Mouse (Mus musculus): ENCODE measurements around the gene Gmpr2. TPM values are rescaled to one million over a fixed set of nuclear protein-coding genes. Genes with fewer than 3 reads are reported as not detected.
A peak's percentile ranks its signal among the peaks of the same experiment; 100 is the strongest.

The Gmpr2 gene
- polyA plus RNA-seq, 2 experiments: 51.1 to 53.1 TPM

DNA sequence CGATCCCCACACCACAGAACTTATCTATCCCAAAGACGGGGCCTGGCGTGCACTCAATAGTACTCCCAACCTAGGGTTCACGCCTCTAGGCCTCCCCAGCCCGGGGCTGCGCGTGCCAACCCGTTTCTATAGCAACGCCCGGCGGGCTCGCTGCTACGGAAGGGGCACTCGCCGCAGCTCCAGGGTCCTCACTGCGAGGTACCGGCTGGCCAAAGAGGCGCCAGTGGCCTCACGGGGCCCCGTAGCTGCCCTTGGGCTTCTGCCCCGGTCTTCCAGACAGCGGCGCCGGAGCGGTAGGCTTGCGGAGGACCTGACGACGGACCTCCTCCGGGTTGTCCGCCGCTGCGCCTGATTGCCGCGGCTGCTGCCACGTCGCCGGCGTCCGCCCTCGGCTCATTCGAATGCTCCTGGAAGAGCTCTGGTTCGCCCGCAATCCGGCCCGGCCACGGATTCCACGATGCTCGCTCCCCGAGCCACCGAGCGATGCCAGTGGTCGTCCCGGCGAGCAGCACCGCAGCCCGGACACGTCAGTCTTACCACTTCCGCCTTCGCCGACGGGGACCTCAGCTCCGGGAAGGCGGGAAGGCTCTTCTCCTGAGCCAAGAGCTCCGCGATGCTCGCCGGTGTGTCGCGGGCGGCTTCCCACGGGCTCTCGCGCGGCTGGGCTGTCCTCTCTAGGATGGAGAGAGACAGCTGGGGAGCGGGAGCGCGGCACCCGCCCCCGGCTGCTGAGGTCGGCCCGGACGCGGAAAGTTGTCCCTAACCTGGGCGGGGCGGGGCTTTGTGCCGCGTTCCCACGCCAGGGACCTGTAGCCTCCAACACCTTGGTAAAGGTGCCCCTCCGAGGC is 28.5 kb upstream of the Gmpr2 start, which contains the start of gene Tm9sf1:
Tm9sf1 (minus strand) TSS at position 747 of the 848 bp plus-strand sequence.
- H3K27ac ChIP-seq (replicated peaks; ENCODE audit: low read depth, low read length): peak within 1 kb of the TSS; percentile 97
- DNase-seq (ENCODE audit: low spot score): peak; percentile 77
- peaks cover 40% of the 10 kb centered on the region for H3K36me3 ChIP-seq (ENCODE audit: control insufficient read depth, insufficient read depth, low read length)
- under 1% methylated on average over 73 of the region's 89 CpGs for WGBS
- no peaks in the 10 kb centered on the region for H3K27me3 ChIP-seq (ENCODE audit: control insufficient read depth, insufficient read depth, low read length)
- H3K4me2 ChIP-seq (replicated peaks; ENCODE audit: low read depth, low read length, severe bottlenecking): peak within 1 kb of the TSS; percentile 81
- peaks cover 13% of the 10 kb centered on the region for H3K4me1 ChIP-seq (ENCODE audit: control insufficient read depth, insufficient read depth, low read length)
- H3K4me3 ChIP-seq (replicated peaks; ENCODE audit: low read length): peak within 1 kb of the TSS; percentile 77
- H3K9me3 ChIP-seq (ENCODE audit: control insufficient read depth, low read length): no peaks in the 10 kb centered on the region
- H3K9ac ChIP-seq (ENCODE audit: low read depth, low read length, severe bottlenecking): peak within 1 kb of the TSS; percentile 91
- peak; percentile 33; the same call in 1 of the 2 replicates for TF ChIP-seq POLR2A (IDR thresholded peaks at IDR 0.05; ENCODE audit: borderline replicate concordance, extremely low read depth, insufficient read depth, insufficient read length)
- ATAC-seq (ENCODE audit: low FRiP score, low read depth): peak; percentile 89

DNA sequence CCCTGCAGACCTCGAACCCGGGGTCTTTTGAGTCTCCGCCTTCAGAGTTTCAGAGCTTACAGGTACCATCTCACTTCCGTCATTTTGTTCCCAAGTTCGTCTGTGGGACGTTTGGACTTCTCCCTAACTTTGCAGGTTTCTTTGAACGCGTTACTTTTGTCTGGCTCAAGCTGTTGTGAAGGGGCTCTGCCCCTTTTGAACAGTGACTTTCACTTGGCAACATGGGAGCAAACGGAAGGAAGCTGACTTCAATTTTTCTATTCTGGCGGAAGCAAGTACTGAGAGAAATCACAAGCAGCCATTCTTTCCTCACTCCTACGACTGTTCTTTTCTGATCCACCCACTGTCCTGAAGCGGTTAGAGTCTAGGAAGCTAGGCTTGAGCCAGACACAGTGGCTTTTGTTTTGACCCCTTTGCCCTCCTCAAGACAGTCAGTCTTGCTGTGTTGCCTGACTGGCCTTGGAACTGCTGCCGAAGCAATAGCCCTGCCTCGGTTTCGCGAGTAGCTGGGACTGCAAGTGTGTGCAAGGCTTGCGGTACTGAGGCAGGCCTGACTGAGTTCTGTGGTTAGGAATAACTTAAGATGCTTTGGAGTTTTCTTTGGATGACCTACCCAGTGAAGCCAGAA is 27.4 kb upstream of the Gmpr2 start:
- no peak for TF ChIP-seq POLR2A (IDR thresholded peaks at IDR 0.05; ENCODE audit: borderline replicate concordance, extremely low read depth, insufficient read depth, insufficient read length)
- H3K4me2 ChIP-seq (replicated peaks; ENCODE audit: low read depth, low read length, severe bottlenecking): peak overlapping the region; percentile 81
- no peak overlapping the region for H3K27ac ChIP-seq (replicated peaks; ENCODE audit: low read depth, low read length)
- no peak for DNase-seq (ENCODE audit: low spot score)
- ATAC-seq (ENCODE audit: low FRiP score, low read depth): no peak
- H3K27me3 ChIP-seq (ENCODE audit: control insufficient read depth, insufficient read depth, low read length): no peaks in the 10 kb centered on the region
- peak overlapping the region; percentile 91 for H3K9ac ChIP-seq (ENCODE audit: low read depth, low read length, severe bottlenecking)
- no peaks in the 10 kb centered on the region for H3K9me3 ChIP-seq (ENCODE audit: control insufficient read depth, low read length)
- H3K4me1 ChIP-seq (ENCODE audit: control insufficient read depth, insufficient read depth, low read length): peaks cover 13% of the 10 kb centered on the region
- 33% methylated on average over 17 of the region's 17 CpGs for WGBS
- H3K36me3 ChIP-seq (ENCODE audit: control insufficient read depth, insufficient read depth, low read length): peaks cover 29% of the 10 kb centered on the region
- peak overlapping the region; percentile 77 for H3K4me3 ChIP-seq (replicated peaks; ENCODE audit: low read length)

DNA sequence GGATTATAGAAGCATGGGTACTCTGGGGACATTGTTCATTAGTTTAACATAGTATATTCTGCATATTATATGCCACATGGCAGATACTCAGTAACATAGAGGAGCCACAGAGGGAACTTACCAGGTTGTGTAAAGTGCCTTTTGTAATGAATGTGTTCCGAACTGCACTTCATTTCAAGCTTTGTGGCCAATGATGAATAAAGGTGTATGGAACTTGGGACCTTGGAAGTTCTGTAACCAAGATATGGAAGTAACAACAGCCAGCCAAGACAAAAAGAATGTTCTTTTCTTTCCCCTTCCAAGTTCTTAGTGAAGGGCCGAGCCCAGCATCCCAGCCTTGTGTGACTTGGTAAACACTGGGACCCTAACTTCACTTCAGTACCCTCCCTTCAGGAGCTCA is 21.9 kb upstream of the Gmpr2 start, which contains the start of gene Tssk4:
Tssk4 (plus strand) TSS at position 301 of the 400 bp plus-strand sequence.
- no peaks in the 10 kb centered on the region for H3K27me3 ChIP-seq (ENCODE audit: control insufficient read depth, insufficient read depth, low read length)
- H3K4me2 ChIP-seq (replicated peaks; ENCODE audit: low read depth, low read length, severe bottlenecking): no peak within 1 kb of the TSS
- H3K9ac ChIP-seq (ENCODE audit: low read depth, low read length, severe bottlenecking): no peak within 1 kb of the TSS
- no peak for ATAC-seq (ENCODE audit: low FRiP score, low read depth)
- no peak for TF ChIP-seq POLR2A (IDR thresholded peaks at IDR 0.05; ENCODE audit: borderline replicate concordance, extremely low read depth, insufficient read depth, insufficient read length)
- 100% methylated on average over 2 of the region's 2 CpGs for WGBS
- no peaks in the 10 kb centered on the region for H3K9me3 ChIP-seq (ENCODE audit: control insufficient read depth, low read length)
- no peak within 1 kb of the TSS for H3K27ac ChIP-seq (replicated peaks; ENCODE audit: low read depth, low read length)
- 0 out of 2 replicates have a peak, but pooled peaks cover under 1% of the 10 kb centered on the region for H3K4me1 ChIP-seq (ENCODE audit: control insufficient read depth, insufficient read depth, low read length)
- H3K36me3 ChIP-seq (ENCODE audit: control insufficient read depth, insufficient read depth, low read length): 0 out of 2 replicates have a peak, but pooled peaks cover 8% of the 10 kb centered on the region
- no peak within 1 kb of the TSS for H3K4me3 ChIP-seq (replicated peaks; ENCODE audit: low read length)
- no peak for DNase-seq (ENCODE audit: low spot score)

DNA sequence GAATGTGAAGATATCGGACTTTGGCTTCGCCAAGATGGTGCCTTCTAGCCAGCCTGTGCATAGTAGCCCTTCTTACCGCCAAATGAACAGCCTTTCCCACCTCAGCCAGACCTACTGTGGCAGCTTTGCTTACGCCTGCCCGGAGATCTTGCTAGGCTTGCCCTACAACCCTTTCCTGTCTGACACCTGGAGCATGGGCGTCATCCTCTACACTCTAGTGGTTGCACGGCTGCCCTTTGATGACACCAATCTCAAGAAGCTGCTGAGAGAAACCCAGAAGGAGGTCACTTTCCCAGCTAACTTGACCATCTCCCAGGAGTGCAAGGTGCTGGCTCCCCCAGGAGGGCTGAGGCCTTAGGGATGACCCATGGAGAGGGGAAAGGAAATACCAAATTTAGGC is 20.2 kb upstream of the Gmpr2 start:
- no peaks in the 10 kb centered on the region for H3K4me1 ChIP-seq (ENCODE audit: control insufficient read depth, insufficient read depth, low read length)
- H3K36me3 ChIP-seq (ENCODE audit: control insufficient read depth, insufficient read depth, low read length): 0 out of 2 replicates have a peak, but pooled peaks cover under 1% of the 10 kb centered on the region
- ATAC-seq (ENCODE audit: low FRiP score, low read depth) (no peak), DNase-seq (ENCODE audit: low spot score) (no peak)
- no peak overlapping the region for H3K9ac ChIP-seq (ENCODE audit: low read depth, low read length, severe bottlenecking)
- H3K4me3 ChIP-seq (replicated peaks; ENCODE audit: low read length): no peak overlapping the region
- 83% methylated on average over 7 of the region's 7 CpGs for WGBS
- no peaks in the 10 kb centered on the region for H3K9me3 ChIP-seq (ENCODE audit: control insufficient read depth, low read length)
- no peak for TF ChIP-seq POLR2A (IDR thresholded peaks at IDR 0.05; ENCODE audit: borderline replicate concordance, extremely low read depth, insufficient read depth, insufficient read length)
- H3K27ac ChIP-seq (replicated peaks; ENCODE audit: low read depth, low read length): no peak overlapping the region
- no peaks in the 10 kb centered on the region for H3K27me3 ChIP-seq (ENCODE audit: control insufficient read depth, insufficient read depth, low read length)
- no peak overlapping the region for H3K4me2 ChIP-seq (replicated peaks; ENCODE audit: low read depth, low read length, severe bottlenecking)

DNA sequence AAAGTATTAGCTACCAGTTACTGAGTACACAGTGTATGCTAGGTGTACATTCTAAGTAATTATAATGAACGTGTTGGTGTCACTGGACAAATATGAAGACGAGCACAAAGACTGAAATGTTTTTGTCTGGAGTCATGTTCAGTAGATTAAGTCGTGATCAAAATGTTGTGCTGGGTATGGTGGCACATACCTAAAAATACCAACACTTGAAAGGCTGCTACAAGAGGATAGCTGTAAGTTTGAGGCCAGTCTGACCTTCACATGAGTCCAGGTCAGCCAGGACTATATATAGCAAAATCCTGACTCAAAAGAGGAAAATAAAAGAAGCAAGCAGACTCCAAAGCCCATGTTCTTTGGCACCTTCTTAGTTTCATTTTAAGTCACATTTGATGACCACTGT is 14.8 kb upstream of the Gmpr2 start:
- peaks cover 22% of the 10 kb centered on the region for H3K36me3 ChIP-seq (ENCODE audit: control insufficient read depth, insufficient read depth, low read length)
- no peak for TF ChIP-seq POLR2A (IDR thresholded peaks at IDR 0.05; ENCODE audit: borderline replicate concordance, extremely low read depth, insufficient read depth, insufficient read length)
- ATAC-seq (ENCODE audit: low FRiP score, low read depth) (no peak), DNase-seq (ENCODE audit: low spot score) (no peak)
- no peak overlapping the region for H3K4me3 ChIP-seq (replicated peaks; ENCODE audit: low read length)
- H3K9ac ChIP-seq (ENCODE audit: low read depth, low read length, severe bottlenecking): no peak overlapping the region
- WGBS: 86% methylated on average over 3 of the region's 3 CpGs
- H3K4me2 ChIP-seq (replicated peaks; ENCODE audit: low read depth, low read length, severe bottlenecking): no peak overlapping the region
- H3K27ac ChIP-seq (replicated peaks; ENCODE audit: low read depth, low read length): no peak overlapping the region
- H3K4me1 ChIP-seq (ENCODE audit: control insufficient read depth, insufficient read depth, low read length): peaks cover 5% of the 10 kb centered on the region
- H3K9me3 ChIP-seq (ENCODE audit: control insufficient read depth, low read length): no peaks in the 10 kb centered on the region
- H3K27me3 ChIP-seq (ENCODE audit: control insufficient read depth, insufficient read depth, low read length): no peaks in the 10 kb centered on the region
